ENCODE assay signal across 15 mouse cellular contexts in genomic region chr11:116163002-116163401, GRCm38 (mm10). TPM values are rescaled to one million over a fixed set of nuclear protein-coding genes. Genes with fewer than 3 reads are reported as not detected.
DNase-seq lines count a peak whose midpoint lies in the region; ATAC-seq lines count a peak whose summit lies in the region.
"Had no signal": no experiment of that assay in that cellular context is flagged by ENCODE, and none has a peak within 500 bp of the region (broad histone marks: within the 10 kb centered on the region; RNA-seq: fewer than 3 reads in every experiment).

No protein-coding gene starts in this region.

- peaks cover 81% of the 10 kb centered on the region for H3K36me3 ChIP-seq in hindbrain, embryonic 10.5 days
- H3K36me3 ChIP-seq in hindbrain, embryonic 14.5 days (replicated peaks; ENCODE audit: control insufficient read depth, insufficient read depth) = peaks cover 66% of the 10 kb centered on the region

- no peak overlapping the region for H3K4me3 ChIP-seq in hindbrain, embryonic 10.5 days
- no peak overlapping the region for H3K4me3 ChIP-seq in hindbrain, embryonic 14.5 days (replicated peaks; ENCODE audit: low read length)
- H3K4me3 ChIP-seq: myocyte had no signal

- no peak overlapping the region for H3K9ac ChIP-seq in hindbrain, embryonic 14.5 days
- H3K9ac ChIP-seq: lung, embryonic 14.5 days had no signal

- no peak for ATAC-seq in hindbrain, embryonic 14.5 days (ENCODE audit: low FRiP score)
- no peak for ATAC-seq in activated CD4-positive, CD25-positive, alpha-beta regulatory T cell, adult 4 months
- ATAC-seq: inflammation-experienced regulatory T-cells, adult 6 months had no signal

- no peak for DNase-seq in hindbrain, embryonic 10.5 days (ENCODE audit: low spot score)
- DNase-seq in hindbrain, embryonic 14.5 days (ENCODE audit: low spot score) = no peak
- DNase-seq in R1 (ENCODE audit: low read depth, low spot score) = peak; percentile 39
- peak; percentile 55 for DNase-seq in kidney, adult 8-10 months
- peak; percentile 37 for DNase-seq in mesoderm, embryonic 11.5 days (ENCODE audit: low read depth, low spot score)
- no peak for DNase-seq in urinary bladder, adult 2 months (ENCODE audit: low spot score)
- no peak for DNase-seq in spleen, postnatal 4 days (ENCODE audit: low spot score in 2 of 2)
- DNase-seq: cerebellum, adult 11 months; heart, adult 18-20 months; layer of hippocampus, adult 9-11 months; lung, embryonic 14.5 days; thymus, adult 18-20 months had no signal

- peaks cover 43% of the 10 kb centered on the region for H3K4me1 ChIP-seq in hindbrain, embryonic 10.5 days (replicated peaks)
- peaks cover 10% of the 10 kb centered on the region for H3K4me1 ChIP-seq in hindbrain, embryonic 14.5 days (replicated peaks; ENCODE audit: control insufficient read depth, insufficient read depth, low read length)

- no peak overlapping the region for H3K4me2 ChIP-seq in hindbrain, embryonic 14.5 days (replicated peaks)
- H3K4me2 ChIP-seq: lung, embryonic 14.5 days had no signal

- 37% methylated on average over 9 of the region's 9 CpGs for WGBS in hindbrain, embryonic 10.5 days
- 16% methylated on average over 9 of the region's 9 CpGs for WGBS in hindbrain, embryonic 14.5 days

- H3K9me3 ChIP-seq in hindbrain, embryonic 10.5 days = no peaks in the 10 kb centered on the region
- H3K9me3 ChIP-seq in hindbrain, embryonic 14.5 days (ENCODE audit: control insufficient read depth, low read length) = no peaks in the 10 kb centered on the region

- H3K27me3 ChIP-seq in hindbrain, embryonic 10.5 days (ENCODE audit: insufficient read depth, poor library complexity, severe bottlenecking) = no peaks in the 10 kb centered on the region
- no peaks in the 10 kb centered on the region for H3K27me3 ChIP-seq in hindbrain, embryonic 14.5 days (ENCODE audit: control insufficient read depth, insufficient read depth, low read length)

- H3K27ac ChIP-seq in hindbrain, embryonic 10.5 days = peak overlapping the region; percentile 50
- H3K27ac ChIP-seq in hindbrain, embryonic 14.5 days = no peak overlapping the region

RNA-seq across cellular contexts. Expression of gene Fbf1, which starts 5.0 kb away (rescaled TPM):
- 59.2 and 62.8 TPM in 2 replicates for polyA plus RNA-seq in hindbrain, embryonic 10.5 days (2016; fragmentation: Nextera tagmentation; extraction: Ambion mirVana)
- 43.0 and 45.4 TPM in 2 replicates for polyA plus RNA-seq in hindbrain, embryonic 14.5 days (2014; fragmentation: Nextera tagmentation; extraction: Ambion mirVana)
- polyA plus RNA-seq in urinary bladder, adult 2 months (2012; rRNA removed) = 46.8 and 47.7 TPM in 2 replicates
- polyA plus RNA-seq in activated CD4-positive, CD25-positive, alpha-beta regulatory T cell, adult 4 months (2017; shearing (Covaris generic)) = 1 to 10 TPM; 2.1 to 3.4 TPM

RNA-seq across cellular contexts. Expression of gene Mrpl38, which starts 24.3 kb away (rescaled TPM):
- polyA plus RNA-seq in hindbrain, embryonic 10.5 days (2016; fragmentation: Nextera tagmentation; extraction: Ambion mirVana) = 108 and 114 TPM in 2 replicates
- 79.4 and 83.1 TPM in 2 replicates for polyA plus RNA-seq in hindbrain, embryonic 14.5 days (2014; fragmentation: Nextera tagmentation; extraction: Ambion mirVana)
- 21.4 and 29.3 TPM in 2 replicates for polyA plus RNA-seq in urinary bladder, adult 2 months (2012; rRNA removed)
- 10 to 100 TPM; 17.9 to 25.8 TPM for polyA plus RNA-seq in activated CD4-positive, CD25-positive, alpha-beta regulatory T cell, adult 4 months (2017; shearing (Covaris generic))

RNA-seq across cellular contexts. Expression of gene Trim65, which starts 32.1 kb away (rescaled TPM):
- 1.8 and 2.0 TPM in 2 replicates for polyA plus RNA-seq in hindbrain, embryonic 10.5 days (2016; fragmentation: Nextera tagmentation; extraction: Ambion mirVana)
- polyA plus RNA-seq in hindbrain, embryonic 14.5 days (2014; fragmentation: Nextera tagmentation; extraction: Ambion mirVana) = 2.7 and 2.9 TPM in 2 replicates
- polyA plus RNA-seq in urinary bladder, adult 2 months (2012; rRNA removed) = 9.6 and 11.8 TPM in 2 replicates
- 10 to 100 TPM; 10.7 to 11.9 TPM for polyA plus RNA-seq in activated CD4-positive, CD25-positive, alpha-beta regulatory T cell, adult 4 months (2017; shearing (Covaris generic))

RNA-seq across cellular contexts. Expression of gene Ten1, which starts 35.7 kb away (rescaled TPM):
- 68.5 and 78.9 TPM in 2 replicates for polyA plus RNA-seq in hindbrain, embryonic 10.5 days (2016; fragmentation: Nextera tagmentation; extraction: Ambion mirVana)
- polyA plus RNA-seq in hindbrain, embryonic 14.5 days (2014; fragmentation: Nextera tagmentation; extraction: Ambion mirVana) = 80.7 and 88.0 TPM in 2 replicates
- polyA plus RNA-seq in urinary bladder, adult 2 months (2012; rRNA removed) = 45.1 and 57.1 TPM in 2 replicates
- 10 to 100 TPM; 56.1 to 77.2 TPM for polyA plus RNA-seq in activated CD4-positive, CD25-positive, alpha-beta regulatory T cell, adult 4 months (2017; shearing (Covaris generic))

RNA-seq across cellular contexts. Expression of gene Acox1, which starts 35.8 kb away (rescaled TPM):
- 21.8 TPM in 2 replicates for polyA plus RNA-seq in hindbrain, embryonic 10.5 days (2016; fragmentation: Nextera tagmentation; extraction: Ambion mirVana)
- polyA plus RNA-seq in hindbrain, embryonic 14.5 days (2014; fragmentation: Nextera tagmentation; extraction: Ambion mirVana) = 67.5 and 75.7 TPM in 2 replicates
- 94.7 and 106 TPM in 2 replicates for polyA plus RNA-seq in urinary bladder, adult 2 months (2012; rRNA removed)
- polyA plus RNA-seq in activated CD4-positive, CD25-positive, alpha-beta regulatory T cell, adult 4 months (2017; shearing (Covaris generic)) = 10 to 100 TPM; 10.0 to 11.7 TPM

Comparison
In these comparisons a context has a peak if more than half of its experiments do, and no peak if none do; other contexts are left out.
1. DNase-seq: peak in R1 (single experiment), kidney, adult 8-10 months (2 of 2) and mesoderm, embryonic 11.5 days (single experiment); none in hindbrain, embryonic 10.5 days (single experiment), hindbrain, embryonic 14.5 days (single experiment), urinary bladder, adult 2 months (single experiment) and spleen, postnatal 4 days (0 of 2).
2. RNA of gene Fbf1, which starts 5.0 kb away (polyA plus RNA-seq): 59.2 to 62.8 TPM in hindbrain, embryonic 10.5 days, 46.8 to 47.7 TPM in urinary bladder, adult 2 months and 43.0 to 45.4 TPM in hindbrain, embryonic 14.5 days; 2.1 to 3.4 TPM in activated CD4-positive, CD25-positive, alpha-beta regulatory T cell, adult 4 months; every median in the first group is over 10 times any median in the second.